Mouse (Mus musculus) left cerebral cortex, postnatal 25 days (tissue): ENCODE results near the gene Rtl10. TPM values are rescaled to one million over a fixed set of nuclear protein-coding genes. Genes with fewer than 3 reads are reported as not detected.

Experiments
- DNase-seq, 2 experiments: peaks; one replicate each; pipeline ENCODE4 v3.0.0; 2022; ENCODE audit warnings: low spot score in 2 of 2, mixed read lengths in 1 of 2
- intact Hi-C: fragments of 180-260 bp; cut with DNase I; formaldehyde crosslinking; loops from one replicate; pipeline ENCODE4 v1.15.1; 2025
- total RNA-seq, 2 experiments: library from RNA; stranded (reverse); gene quantifications; 2 replicates each; pipeline ENCODE4 v1.2.3; 2021

Gene Rtl10
- 1 to 10 TPM; 7.4 to 7.6 TPM for total RNA-seq

GRCm38 (mm10) chr16:18498558-18498990, at the start of gene Rtl10, which contains the start of gene Gnb1l:
TSS of gene Rtl10 (plus strand) at chr16:18498901.
TSS of gene Gnb1l (plus strand) at chr16:18498713.
- intact Hi-C loops = loop anchor here (2.0 kb wide), 1 partner anchor 46 kb away; no protein-coding TSS in a partner anchor
- peak; percentile 95 for DNase-seq

- intact Hi-C loops = no loop called here
- DNase-seq = no peak
Observed at GRCm38 (mm10) chr16:18449005-18449404, 49.7 kb upstream of the Rtl10 start.

GRCm38 (mm10) chr16:18451486-18452181, 47.1 kb upstream of the Rtl10 start:
- intact Hi-C loops = loop anchor here (2.0 kb wide), 1 partner anchor 47 kb away; the partner anchor contains the start of genes Gnb1l and Rtl10
- DNase-seq = peak; percentile 68 to 89

GRCm38 (mm10) chr16:18452361-18452862, 46.3 kb upstream of the Rtl10 start:
- intact Hi-C loops = loop anchor here (2.0 kb wide), 1 partner anchor 46 kb away; the partner anchor contains the start of genes Gnb1l and Rtl10
- DNase-seq = peak; percentile 42 to 68

GRCm38 (mm10) chr16:18453846-18454245, 44.9 kb upstream of the Rtl10 start:
- no peak for DNase-seq
- intact Hi-C loops = loop anchor here (2.0 kb wide), 1 partner anchor 45 kb away; the partner anchor contains the start of genes Gnb1l and Rtl10

GRCm38 (mm10) chr16:18455407-18455806, 43.3 kb upstream of the Rtl10 start:
- intact Hi-C loops = no loop called here
- no peak for DNase-seq

- DNase-seq = no peak
- intact Hi-C loops = no loop called here
Observed at GRCm38 (mm10) chr16:18458661-18459060, 40.0 kb upstream of the Rtl10 start.

- DNase-seq = no peak
- intact Hi-C loops = no loop called here
Observed at GRCm38 (mm10) chr16:18459335-18459954, 39.3 kb upstream of the Rtl10 start.

GRCm38 (mm10) chr16:18459955-18460370, 38.7 kb upstream of the Rtl10 start:
- peak in 1 of 2 experiments; percentile 22 for DNase-seq
- intact Hi-C loops = no loop called here

- no peak for DNase-seq
Observed at GRCm38 (mm10) chr16:18460826-18461225, 37.9 kb upstream of the Rtl10 start.

GRCm38 (mm10) chr16:18462031-18462430, 36.7 kb upstream of the Rtl10 start:
- intact Hi-C loops = no loop called here
- no peak for DNase-seq

More at GRCm38 (mm10) chr16:18460826-18461225, 37.9 kb upstream of the Rtl10 start:
- intact Hi-C loops = no loop called here

- intact Hi-C loops = no loop called here
- DNase-seq = no peak
Observed at GRCm38 (mm10) chr16:18462598-18462997, 36.1 kb upstream of the Rtl10 start.

GRCm38 (mm10) chr16:18464271-18464670, 34.4 kb upstream of the Rtl10 start:
- intact Hi-C loops = no loop called here
- DNase-seq = peak in 1 of 2 experiments; percentile 53

GRCm38 (mm10) chr16:18470829-18471228, 27.9 kb upstream of the Rtl10 start:
- intact Hi-C loops = no loop called here
- DNase-seq = no peak

- DNase-seq = no peak
Observed at GRCm38 (mm10) chr16:18471381-18471955, 27.2 kb upstream of the Rtl10 start.

GRCm38 (mm10) chr16:18471976-18472375, 26.7 kb upstream of the Rtl10 start:
- intact Hi-C loops = no loop called here

More at GRCm38 (mm10) chr16:18471381-18471955, 27.2 kb upstream of the Rtl10 start:
- intact Hi-C loops = no loop called here

GRCm38 (mm10) chr16:18472416-18472815, 26.3 kb upstream of the Rtl10 start:
- intact Hi-C loops = no loop called here
- no peak for DNase-seq

More at GRCm38 (mm10) chr16:18471976-18472375, 26.7 kb upstream of the Rtl10 start:
- DNase-seq = no peak

GRCm38 (mm10) chr16:18472976-18473375, 25.7 kb upstream of the Rtl10 start:
- intact Hi-C loops = no loop called here
- no peak for DNase-seq

- no peak for DNase-seq
- intact Hi-C loops = no loop called here
Observed at GRCm38 (mm10) chr16:18474021-18474420, 24.7 kb upstream of the Rtl10 start.

GRCm38 (mm10) chr16:18477996-18478395, 20.7 kb upstream of the Rtl10 start:
- no peak for DNase-seq
- intact Hi-C loops = no loop called here
